Mouse (Mus musculus) heart, embryonic 11.5 days (tissue): ENCODE data around the gene M1ap. TPM values are rescaled to one million over a fixed set of nuclear protein-coding genes. Genes with fewer than 3 reads are reported as not detected.

Experiments
- ATAC-seq: fragments of 200-750 bp; cut with Nextera tagmentation; replicated peaks from 2 replicates; pipeline ENCODE4 v1.8.0; 2017; ENCODE audit warnings: moderate library complexity; ENCODE audit not compliant: insufficient number of reproducible peaks, low FRiP score, low TSS enrichment
- H3K27ac ChIP-seq: fragments of 300-500 bp; sonication (generic); 2 replicates; pipeline ENCODE4 v1.5.1; 2014; ENCODE audit warnings: mild to moderate bottlenecking, low read depth, low read length
- H3K27me3 ChIP-seq: fragments of 300-500 bp; sonication (generic); 2 replicates; pipeline ENCODE4 v1.6.1; 2014; ENCODE audit warnings: mild to moderate bottlenecking, low read length, mixed read lengths; ENCODE audit not compliant: control insufficient read depth, insufficient read depth
- H3K36me3 ChIP-seq: fragments of 300-500 bp; sonication (generic); 2 replicates; pipeline ENCODE4 v1.6.1; 2014; ENCODE audit warnings: mild to moderate bottlenecking, low read length, moderate library complexity, mixed read lengths; ENCODE audit not compliant: control insufficient read depth, insufficient read depth
- H3K4me1 ChIP-seq: fragments of 300-500 bp; sonication (generic); 2 replicates; pipeline ENCODE4 v1.6.1; 2014; ENCODE audit warnings: low read length; ENCODE audit not compliant: control insufficient read depth, insufficient read depth
- H3K4me2 ChIP-seq: fragments of 300-500 bp; sonication (generic); 2 replicates; pipeline ENCODE4 v1.6.1; 2014; ENCODE audit warnings: mild to moderate bottlenecking, moderate library complexity
- H3K4me3 ChIP-seq: fragments of 300-500 bp; sonication (generic); 2 replicates; pipeline ENCODE4 v1.5.1; 2014; ENCODE audit warnings: low read depth, low read length
- H3K9ac ChIP-seq: fragments of 300-500 bp; sonication (generic); 2 replicates; pipeline ENCODE4 v1.6.1; 2014; ENCODE audit warnings: mild to moderate bottlenecking, low read depth, low read length, moderate library complexity
- H3K9me3 ChIP-seq: fragments of 300-500 bp; sonication (generic); replicated peaks from 2 replicates; pipeline ENCODE4 v1.6.1; 2016; ENCODE audit warnings: low read length; ENCODE audit not compliant: control insufficient read depth
- WGBS: fragments of 180-500 bp; shearing (Covaris S2); extraction: QIAGEN DNeasy Blood & Tissue Kit; methylation state at CpG from one replicate; pipeline ENCODE4 v1.1.7; 2014; ENCODE audit not compliant: insufficient replicate concordance; 5-methylcytosine and 5-hydroxymethylcytosine counted together
- polyA plus RNA-seq: library from polyadenylated mRNA; unstranded; fragments of >200 nt; fragmentation: Nextera tagmentation; extraction: Ambion mirVana; gene quantifications from 2 replicates; pipeline ENCODE4 v1.2.1, GENCODE M21; 2014

M1ap gene
- polyA plus RNA-seq, 1 experiment from 2014 or later = 0.70 TPM

DNA sequence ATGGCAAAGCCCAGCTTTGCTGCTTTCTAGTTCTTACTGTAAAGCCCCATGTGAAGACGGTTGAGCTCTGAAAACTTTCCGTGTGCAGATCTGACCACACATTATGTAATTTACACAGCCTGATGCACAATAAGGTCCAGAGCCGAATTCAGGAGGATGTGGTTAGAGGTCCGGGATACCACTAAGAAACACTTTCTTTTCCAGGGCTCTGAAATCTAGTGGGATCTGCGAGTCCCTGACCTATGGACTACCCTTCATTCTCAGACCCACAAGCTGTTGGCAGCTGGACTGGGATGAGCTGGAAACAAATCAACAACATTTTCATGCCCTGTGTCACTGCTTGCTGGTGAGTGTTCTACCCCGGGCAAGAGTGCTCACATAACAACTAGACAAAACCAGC is 59.4 kb downstream of the M1ap start:
- H3K36me3 ChIP-seq = no peaks in the 10 kb centered on the region
- H3K4me3 ChIP-seq = no peak overlapping the region
- H3K9me3 ChIP-seq = no peaks in the 10 kb centered on the region
- 82% methylated on average over 6 of the region's 6 CpGs for WGBS
- H3K9ac ChIP-seq = no peak overlapping the region
- H3K4me1 ChIP-seq = peaks cover 14% of the 10 kb centered on the region
- no peaks in the 10 kb centered on the region for H3K27me3 ChIP-seq
- H3K27ac ChIP-seq = no peak overlapping the region
- no peak for ATAC-seq
- no peak overlapping the region for H3K4me2 ChIP-seq

DNA sequence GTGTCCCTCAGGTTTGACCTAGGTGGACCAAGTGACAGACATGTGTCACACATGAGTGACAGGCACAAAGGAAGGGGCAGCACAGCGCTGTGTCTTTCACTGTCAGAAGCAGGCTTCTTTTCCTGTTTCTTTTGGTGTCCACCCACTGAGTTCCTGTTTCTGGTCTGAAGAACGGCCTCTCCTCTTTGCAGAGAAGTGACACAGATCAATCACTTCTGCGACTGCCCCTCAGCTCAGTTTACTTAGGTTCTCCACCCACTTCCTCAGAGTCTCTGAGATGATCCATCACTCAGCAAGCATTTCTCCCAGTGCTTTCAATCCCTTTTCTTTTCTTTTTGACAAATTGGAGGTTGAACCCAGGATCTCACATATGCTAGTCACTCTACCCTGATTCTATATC is 62.0 kb downstream of the M1ap start:
- H3K9ac ChIP-seq = no peak overlapping the region
- no peaks in the 10 kb centered on the region for H3K9me3 ChIP-seq
- peaks cover 14% of the 10 kb centered on the region for H3K4me1 ChIP-seq
- H3K27ac ChIP-seq = no peak overlapping the region
- 38% methylated on average over 3 of the region's 3 CpGs for WGBS
- no peaks in the 10 kb centered on the region for H3K36me3 ChIP-seq
- H3K27me3 ChIP-seq = no peaks in the 10 kb centered on the region
- ATAC-seq = no peak
- H3K4me3 ChIP-seq = no peak overlapping the region
- no peak overlapping the region for H3K4me2 ChIP-seq

DNA sequence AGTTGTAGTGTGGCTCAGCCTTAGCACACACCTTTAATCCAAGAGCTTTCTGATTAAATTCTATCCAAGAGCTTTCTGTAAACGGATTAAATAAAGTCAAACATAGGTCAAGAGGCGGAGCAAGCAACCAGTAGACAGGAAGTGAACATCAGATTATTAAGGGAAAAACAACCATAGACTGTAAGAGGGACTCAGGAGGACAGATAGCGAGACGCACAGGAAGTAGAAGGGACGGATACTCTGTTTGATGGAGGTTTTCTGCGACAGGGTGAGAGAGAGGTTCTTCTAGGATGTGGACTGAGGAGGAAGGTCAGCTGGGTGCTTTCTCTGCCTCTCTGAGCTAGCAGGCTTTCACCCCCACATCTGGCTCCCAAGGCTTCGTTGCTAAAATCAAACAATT is 63.3 kb downstream of the M1ap start:
- no peaks in the 10 kb centered on the region for H3K27me3 ChIP-seq
- H3K4me3 ChIP-seq = no peak overlapping the region
- no peaks in the 10 kb centered on the region for H3K36me3 ChIP-seq
- no peaks in the 10 kb centered on the region for H3K9me3 ChIP-seq
- no peak overlapping the region for H3K27ac ChIP-seq
- ATAC-seq = no peak
- no peak overlapping the region for H3K4me2 ChIP-seq
- WGBS = 39% methylated on average over 7 of the region's 7 CpGs
- H3K4me1 ChIP-seq = peaks cover 10% of the 10 kb centered on the region
- H3K9ac ChIP-seq = 0 out of 2 replicates have a peak overlapping the region, but pooled peaks have one; percentile 30

DNA sequence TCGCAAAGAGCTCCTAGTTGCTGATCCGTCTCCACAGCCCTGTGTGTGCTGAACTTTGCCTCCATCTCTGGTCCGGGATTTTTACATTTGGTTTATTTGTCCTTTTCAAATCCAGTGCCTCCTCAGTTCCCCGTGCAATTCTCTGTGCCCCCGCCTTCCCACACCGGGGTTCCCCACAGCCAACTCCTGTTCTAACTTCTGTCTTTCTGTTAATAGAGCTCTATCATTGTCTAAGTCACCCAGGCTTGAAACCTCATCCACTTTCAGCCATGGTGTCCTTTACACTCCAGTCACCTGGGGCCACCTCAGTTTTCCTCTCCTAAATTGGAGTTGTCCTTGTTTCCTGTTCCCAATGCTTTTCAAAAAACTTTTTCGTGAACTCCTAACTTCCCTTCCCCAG is 64.6 kb downstream of the M1ap start:
- no peak overlapping the region for H3K27ac ChIP-seq
- H3K9me3 ChIP-seq = no peaks in the 10 kb centered on the region
- H3K4me1 ChIP-seq = 0 out of 2 replicates have a peak, but pooled peaks cover 5% of the 10 kb centered on the region
- no peak overlapping the region for H3K9ac ChIP-seq
- WGBS = 83% methylated on average over 7 of the region's 7 CpGs
- no peaks in the 10 kb centered on the region for H3K36me3 ChIP-seq
- H3K4me3 ChIP-seq = no peak overlapping the region
- no peak for ATAC-seq
- H3K27me3 ChIP-seq = no peaks in the 10 kb centered on the region
- no peak overlapping the region for H3K4me2 ChIP-seq

DNA sequence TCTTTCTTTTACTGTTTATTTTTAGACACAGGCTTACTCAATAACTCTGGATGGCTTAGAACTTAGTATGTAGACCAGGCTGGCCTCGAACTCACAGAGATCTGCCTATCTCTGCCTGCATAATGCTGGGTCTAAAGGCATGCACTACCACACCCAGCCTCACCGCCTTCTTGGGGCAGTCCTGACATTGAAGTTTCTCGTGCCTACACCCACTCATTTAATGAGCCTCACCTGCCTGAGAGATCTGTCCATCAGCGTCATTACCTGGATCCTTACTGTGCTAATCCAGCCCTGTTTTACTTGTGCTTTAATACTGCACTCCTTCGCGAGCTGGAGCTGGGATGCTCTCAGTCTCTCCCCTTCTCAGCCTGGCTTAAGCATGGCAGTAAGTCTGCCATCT is 65.1 kb downstream of the M1ap start:
- H3K4me2 ChIP-seq = no peak overlapping the region

DNA sequence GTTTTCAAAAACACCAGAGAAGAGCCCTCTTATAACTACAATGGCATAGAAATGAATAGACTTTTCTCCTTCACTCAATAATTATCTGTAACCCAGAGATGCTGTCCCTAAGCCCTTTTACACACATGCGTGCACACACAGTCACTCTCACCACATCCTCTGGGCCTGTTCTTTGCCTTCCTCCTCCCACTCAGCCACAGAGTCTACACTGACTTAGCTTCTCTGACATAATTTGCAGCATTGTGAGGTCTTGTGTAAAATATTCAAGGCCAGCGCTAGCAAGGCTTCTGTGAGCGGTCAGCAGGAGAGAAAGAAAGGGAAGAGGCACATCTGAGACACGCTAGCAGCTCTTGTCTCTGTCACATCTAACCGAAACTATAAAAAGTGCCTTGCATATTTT is 66.7 kb downstream of the M1ap start:
- ATAC-seq = no peak
- H3K4me2 ChIP-seq = no peak overlapping the region
- no peak overlapping the region; the same call in 1 of the 2 replicates for H3K9ac ChIP-seq
- H3K36me3 ChIP-seq = no peaks in the 10 kb centered on the region
- no peaks in the 10 kb centered on the region for H3K9me3 ChIP-seq
- H3K4me3 ChIP-seq = no peak overlapping the region
- H3K27me3 ChIP-seq = no peaks in the 10 kb centered on the region
- peaks cover 5% of the 10 kb centered on the region; the same call in 1 of the 2 replicates for H3K4me1 ChIP-seq
- WGBS = 83% methylated on average over 5 of the region's 5 CpGs
- H3K27ac ChIP-seq = no peak overlapping the region

More for the DNA sequence above, 65.1 kb downstream of the M1ap start:
- peaks cover 5% of the 10 kb centered on the region; the same call in 1 of the 2 replicates for H3K4me1 ChIP-seq
- H3K36me3 ChIP-seq = no peaks in the 10 kb centered on the region
- ATAC-seq = no peak
- H3K27me3 ChIP-seq = no peaks in the 10 kb centered on the region
- H3K4me3 ChIP-seq = no peak overlapping the region
- H3K9me3 ChIP-seq = no peaks in the 10 kb centered on the region
- 70% methylated on average over 6 of the region's 6 CpGs for WGBS
- H3K27ac ChIP-seq = no peak overlapping the region
- H3K9ac ChIP-seq = no peak overlapping the region

DNA sequence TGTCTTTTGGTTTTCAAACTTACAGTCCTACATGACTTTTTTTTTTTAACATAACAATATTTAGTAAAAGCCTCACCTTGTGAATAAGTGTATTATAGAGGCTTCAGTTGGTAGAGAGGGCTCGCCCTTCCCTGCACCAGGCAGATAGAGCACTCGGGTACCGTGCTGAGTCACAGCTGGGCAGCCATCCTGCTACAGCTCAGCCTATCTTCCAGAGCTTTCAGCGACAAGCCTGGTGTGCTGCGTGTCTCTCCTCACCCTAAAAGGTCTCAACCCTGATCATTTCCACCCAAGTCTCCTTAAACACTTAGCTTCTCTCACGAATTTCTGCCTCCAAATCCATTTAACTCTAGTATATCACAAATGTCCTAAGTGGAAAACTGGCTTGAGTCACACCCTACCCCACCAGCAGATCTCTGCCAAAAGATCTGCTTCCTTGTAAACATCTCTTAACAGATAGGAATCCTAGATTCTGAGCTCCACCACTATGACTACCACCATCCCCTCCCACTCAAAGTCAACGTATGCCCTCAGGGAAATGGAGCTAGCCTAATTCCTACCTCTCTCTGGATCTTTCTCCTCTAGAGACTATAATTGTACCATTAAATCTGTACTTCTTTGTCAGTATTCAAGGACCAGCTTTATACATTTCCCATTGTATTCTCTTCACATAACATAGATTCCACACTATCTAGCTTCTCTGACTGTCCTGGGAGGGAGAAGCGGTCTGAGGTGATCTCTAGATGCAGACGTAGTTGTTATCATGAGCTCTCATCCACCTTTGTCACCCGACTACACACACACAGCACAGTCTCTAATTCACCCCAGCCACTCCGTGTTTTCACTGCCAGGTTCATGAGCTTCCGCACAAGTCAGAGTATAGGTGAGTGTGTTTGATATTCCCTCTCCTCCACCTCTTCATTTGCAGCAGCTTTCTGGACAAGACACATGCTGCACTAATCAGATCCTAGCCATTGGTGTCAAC is 68.1 kb downstream of the M1ap start:
- Histone ChIP-seq H3K4me2 (peak overlapping the region; percentile 6), H3K27me3 (no peaks in the 10 kb centered on the region), H3K9ac (no peak overlapping the region), H3K36me3 (no peaks in the 10 kb centered on the region), H3K4me1 (peaks cover 5% of the 10 kb centered on the region; the same call in 1 of the 2 replicates), H3K4me3 (no peak overlapping the region), H3K9me3 (no peaks in the 10 kb centered on the region), H3K27ac (peak overlapping the region; percentile 67)
- peak; percentile 92 for ATAC-seq
- 43% methylated on average over 12 of the region's 12 CpGs for WGBS

DNA sequence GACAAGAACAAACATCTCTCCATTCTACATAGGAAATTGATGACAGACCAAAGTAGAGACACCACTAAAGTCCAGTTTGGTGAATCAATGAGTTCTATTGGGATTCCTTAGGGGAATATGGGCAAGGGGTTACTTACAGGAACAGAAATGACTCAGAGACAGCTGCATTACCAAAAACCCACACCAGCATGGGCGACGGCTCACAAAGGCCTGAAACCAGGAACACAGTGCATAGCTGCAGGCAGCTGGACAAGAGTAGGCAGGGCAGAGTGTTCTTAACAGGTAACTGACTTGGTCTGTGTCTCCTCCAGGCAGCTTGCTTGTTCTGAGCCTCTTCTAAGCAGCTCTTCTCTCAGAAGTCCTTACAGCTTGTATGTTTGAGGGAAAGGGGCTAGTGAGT is 69.0 kb downstream of the M1ap start:
- Histone ChIP-seq H3K4me2 (no peak overlapping the region), H3K27ac (no peak overlapping the region)
- no peak for ATAC-seq

More for the DNA sequence above, 69.0 kb downstream of the M1ap start:
- Histone ChIP-seq H3K9ac (no peak overlapping the region), H3K4me3 (no peak overlapping the region), H3K4me1 (peaks cover 3% of the 10 kb centered on the region; the same call in 1 of the 2 replicates), H3K27me3 (no peaks in the 10 kb centered on the region), H3K36me3 (no peaks in the 10 kb centered on the region), H3K9me3 (no peaks in the 10 kb centered on the region)
- WGBS = 84% methylated on average over 2 of the region's 2 CpGs
